Mouse (Mus musculus) effector memory CD4-positive, alpha-beta T cell, adult 7 months (primary cell): ENCODE measurements around the gene Smc3. TPM values are rescaled to one million over a fixed set of nuclear protein-coding genes. Genes with fewer than 3 reads are reported as not detected.

ENCODE experiments used
- polyA plus RNA-seq: library from polyadenylated mRNA; unstranded; fragments of 100-300 nt; shearing (Covaris generic); gene quantifications from one replicate; pipeline ENCODE4 v1.2.1, GENCODE M21; 2017

The Smc3 gene
- 54.2 TPM for polyA plus RNA-seq

GRCm38 (mm10) chr19:53599757-53600539 is at the start of gene Smc3:
Gene Smc3 (plus strand): TSS chr19:53600398.

GRCm38 (mm10) chr19:53588968-53589367 is 11.2 kb upstream of the Smc3 start, which contains the start of gene Nutf2-ps1:
Gene Nutf2-ps1 (minus strand): TSS chr19:53589068.

GRCm38 (mm10) chr19:53676718-53677634 is 76.8 kb downstream of the Smc3 start, which contains the start of gene Rbm20:
Gene Rbm20 (plus strand): TSS chr19:53677306.

Other genes with a start within 250 kb of the Smc3 start
- not detected for gene Gm10197, start 228.6 kb upstream of the Smc3 start, polyA plus RNA-seq
- gene Smndc1, start 209.8 kb upstream of the Smc3 start, polyA plus RNA-seq, result 115 TPM
- 1,103 TPM for gene Dusp5, start 71.3 kb upstream of the Smc3 start, polyA plus RNA-seq
- 96.8 TPM for gene Nutf2-ps1, start 11.3 kb upstream of the Smc3 start, polyA plus RNA-seq
- gene Rbm20, start 76.9 kb downstream of the Smc3 start, polyA plus RNA-seq, result not detected